Mouse (Mus musculus): ENCODE measurements at regions not wholly inside any gene's neighbourhood (a gene's known extent, or its start where the extent isn't known, plus 50 kb on each side); places are given as distances from the start of the nearest gene placed in this dataset.
A peak's percentile ranks its signal among the peaks of the same experiment; 100 is the strongest.

- no peak for DNase-seq
Observed at GRCm38 (mm10) chr14:68973636-68974101, 320.4 kb downstream of the Synb start.

DNA sequence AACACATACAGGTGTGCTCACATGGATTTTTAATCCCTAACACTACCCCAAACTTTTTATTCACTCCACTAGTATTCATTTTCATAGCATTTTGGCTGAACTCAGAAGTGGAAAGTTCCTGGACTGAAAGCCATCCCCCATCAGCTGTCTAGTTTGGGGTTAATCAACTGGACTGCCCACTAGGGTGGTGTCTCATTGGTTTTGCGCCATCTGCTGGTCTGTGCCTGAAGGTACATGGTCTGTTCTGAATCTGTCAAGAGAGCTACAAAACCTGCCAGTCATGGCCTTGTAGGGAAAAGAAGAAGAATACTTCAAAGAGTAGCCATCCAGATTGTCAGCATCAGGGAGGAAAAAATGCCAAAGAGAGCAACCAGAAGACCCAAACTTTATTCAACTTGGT lies 327.3 kb downstream of the Synb start:
- DNase-seq, result peak; percentile 72

GRCm38 (mm10) chr14:68954577-68955460 lies 339.3 kb downstream of the Synb start:
- DNase-seq, result no peak

DNA sequence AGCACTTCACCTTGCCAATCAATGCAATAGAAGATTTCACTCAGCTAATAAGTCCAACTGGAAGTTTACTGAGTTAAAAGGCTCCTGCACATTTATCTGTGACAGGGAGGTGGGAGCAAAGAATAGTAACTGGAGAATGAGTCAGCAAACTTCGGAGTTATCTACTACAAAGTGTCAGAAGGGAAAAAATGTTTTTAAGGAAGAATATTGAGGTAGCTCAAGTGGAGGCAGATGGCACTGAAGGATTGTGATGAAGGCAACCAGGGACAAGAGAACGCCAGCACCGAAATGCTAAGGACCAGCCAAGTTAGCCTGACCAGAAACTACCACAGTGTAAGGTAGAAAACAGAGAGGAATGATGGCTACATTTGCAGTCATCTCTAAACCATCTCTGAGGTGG lies 348.2 kb downstream of the Synb start:
- no peak for DNase-seq

DNA sequence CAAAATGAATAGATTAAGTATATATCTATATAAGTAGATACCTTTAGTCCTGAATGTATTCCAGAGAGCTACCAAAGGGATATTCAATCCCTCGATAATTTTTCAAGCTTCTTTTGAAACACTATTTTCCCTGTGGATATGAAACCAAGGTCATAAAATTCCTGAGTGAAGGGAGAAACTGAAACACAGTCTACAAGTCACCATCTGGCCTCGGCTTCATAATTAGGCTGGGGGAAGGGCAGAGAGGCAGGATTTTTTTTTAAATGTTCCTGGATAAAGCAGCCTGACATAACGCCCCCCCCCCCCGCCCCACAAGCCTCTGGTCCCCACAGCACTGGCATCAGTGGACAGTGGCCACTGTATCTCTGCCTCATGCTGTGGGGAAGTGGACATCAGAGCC lies 348.7 kb downstream of the Synb start:
- DNase-seq, result no peak

- no peak for DNase-seq
Observed at GRCm38 (mm10) chr14:68941759-68942158, 352.3 kb downstream of the Synb start.

DNA sequence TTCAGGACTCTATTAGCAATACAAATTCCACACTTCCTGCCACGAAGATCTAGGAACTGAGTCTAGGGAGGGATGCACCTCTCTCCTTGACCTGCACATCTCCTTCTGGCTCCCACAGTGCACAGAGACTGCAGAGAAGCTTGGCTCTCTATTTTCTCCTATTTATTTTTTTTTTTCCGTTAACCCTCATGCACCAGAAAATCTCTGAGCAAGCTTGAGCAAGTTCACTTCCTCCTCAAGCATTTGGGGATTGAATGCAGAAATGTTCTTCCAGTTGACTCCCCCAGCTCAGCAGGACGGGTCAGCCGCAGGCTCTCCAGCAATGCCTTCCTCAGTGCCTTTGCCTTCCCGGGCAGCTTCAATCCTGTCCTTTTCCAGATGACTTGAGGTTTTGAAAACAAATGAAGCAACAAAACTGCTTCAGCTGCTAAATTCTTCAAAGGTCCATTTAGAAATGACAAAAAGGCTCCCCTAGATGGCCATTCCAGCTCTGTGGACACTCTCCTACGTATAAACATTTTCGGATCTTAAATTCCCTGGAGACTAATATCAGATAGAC lies 352.9 kb downstream of the Synb start:
- no peak for DNase-seq

- no peak for DNase-seq
Observed at GRCm38 (mm10) chr14:68935303-68935662, 358.8 kb downstream of the Synb start.

GRCm38 (mm10) chr14:68934611-68935302 lies 359.3 kb downstream of the Synb start:
- no peak for DNase-seq

DNA sequence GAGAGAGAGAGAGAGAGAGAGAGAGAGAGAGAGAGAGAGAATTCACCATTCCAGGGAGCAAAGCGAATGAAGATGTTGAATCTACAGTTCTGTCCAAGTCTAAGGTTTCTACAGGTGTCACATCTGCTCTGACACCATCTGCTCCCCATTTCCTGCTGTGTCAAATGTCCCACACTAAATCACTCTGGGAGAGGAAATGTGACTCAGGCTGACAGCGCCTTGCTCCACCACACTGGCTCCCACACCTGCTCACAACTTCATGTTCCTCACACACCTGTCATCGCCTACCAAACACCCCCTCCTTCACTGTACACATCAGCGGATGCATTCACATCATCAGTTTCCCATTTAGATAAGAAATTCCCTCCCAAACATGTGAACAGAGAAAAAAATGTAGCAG lies 366.3 kb downstream of the Synb start:
- no peak for DNase-seq

GRCm38 (mm10) chr14:68923054-68923453 lies 371.0 kb downstream of the Synb start:
- DNase-seq, result no peak

DNA sequence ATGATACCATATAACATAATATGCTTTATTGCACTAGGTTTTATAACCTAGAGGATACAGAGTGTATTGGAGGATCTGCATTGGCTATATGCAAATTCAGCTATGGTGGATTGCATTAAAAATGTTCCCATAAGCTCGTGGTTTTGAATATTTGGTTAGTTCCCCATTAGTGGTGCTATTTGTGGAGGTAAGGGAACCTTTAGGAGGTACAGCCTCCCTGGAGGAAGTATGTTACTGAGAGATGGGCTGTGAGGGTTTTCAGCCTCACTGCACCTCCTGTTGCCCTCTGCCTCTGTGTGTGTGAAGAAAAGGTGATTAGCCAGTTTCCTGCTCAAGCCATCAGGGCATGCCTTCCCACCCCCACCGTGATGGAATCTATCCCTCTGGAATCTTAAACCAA lies 372.1 kb downstream of the Synb start:
- DNase-seq, result no peak

GRCm38 (mm10) chr14:68918526-68919045 lies 375.5 kb downstream of the Synb start:
- DNase-seq, result no peak

DNA sequence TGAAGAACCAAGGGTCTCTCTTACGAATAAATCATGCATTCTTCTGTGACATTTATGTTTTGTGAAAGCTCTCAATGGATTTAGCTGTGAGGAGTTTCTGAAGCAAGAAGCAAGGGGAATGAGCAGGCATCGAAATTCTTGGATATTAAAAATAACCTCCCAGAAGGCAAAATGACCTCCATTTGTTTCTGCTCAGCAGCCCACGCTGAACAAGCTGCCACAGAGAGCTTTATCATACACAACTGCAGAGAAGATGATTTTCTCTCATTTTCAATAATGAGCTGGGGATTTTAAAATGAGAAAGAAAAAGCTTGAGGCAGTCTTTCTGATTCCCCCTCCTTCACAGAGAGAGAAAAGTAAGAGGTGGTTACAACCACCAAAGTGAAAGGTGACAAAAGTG lies 394.2 kb downstream of the Synb start:
- no peak for DNase-seq

- no peak for DNase-seq
Observed at GRCm38 (mm10) chr14:68877171-68877570, 416.9 kb downstream of the Synb start.

GRCm38 (mm10) chr14:68861071-68861470 lies 433.0 kb downstream of the Synb start:
- no peak for DNase-seq

- DNase-seq, result no peak
Observed at GRCm38 (mm10) chr14:68857948-68858347, 436.2 kb downstream of the Synb start.

DNA sequence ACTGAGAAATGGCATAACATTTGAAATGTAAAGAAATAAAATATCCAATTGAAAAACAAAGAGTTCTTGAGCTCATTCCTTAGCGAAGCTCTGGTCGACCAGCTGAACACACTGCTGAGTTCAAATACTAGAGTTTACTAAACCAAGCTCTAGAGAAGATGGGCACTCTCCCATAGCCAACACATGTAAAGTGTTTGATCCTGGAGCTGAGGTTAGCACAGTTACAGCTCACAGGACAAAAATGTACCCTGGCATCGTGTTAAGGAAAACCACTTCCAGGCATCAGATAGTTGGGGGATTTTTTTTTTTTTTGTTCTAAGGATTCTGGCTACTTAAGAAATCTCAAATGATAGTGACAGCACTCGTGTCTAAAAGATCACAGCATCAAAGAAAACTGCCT lies 445.6 kb downstream of the Synb start:
- DNase-seq, result no peak

GRCm38 (mm10) chr14:68847609-68848008 lies 446.5 kb downstream of the Synb start:
- no peak for DNase-seq

DNA sequence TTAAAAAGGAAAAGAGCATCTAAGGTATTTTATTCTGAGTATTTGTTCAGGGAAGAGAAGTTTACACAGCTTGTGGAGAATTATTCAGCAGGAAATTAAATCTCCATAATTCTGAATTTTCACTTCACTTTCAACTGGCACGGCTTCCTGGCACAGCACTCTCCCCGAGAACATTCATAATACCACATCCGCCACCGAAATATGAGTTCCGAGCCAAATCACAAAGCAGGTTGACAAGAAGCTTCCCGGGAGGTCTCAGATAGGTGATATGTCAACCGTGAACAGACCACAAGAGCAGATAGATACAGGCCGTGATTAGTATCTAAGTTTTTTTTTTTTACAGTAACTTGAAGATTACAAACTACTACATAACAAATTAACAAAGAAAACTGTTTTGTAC lies 473.9 kb downstream of the Synb start:
- DNase-seq, result no peak

GRCm38 (mm10) chr14:68808976-68809375 lies 485.1 kb downstream of the Synb start:
- DNase-seq, result no peak

DNA sequence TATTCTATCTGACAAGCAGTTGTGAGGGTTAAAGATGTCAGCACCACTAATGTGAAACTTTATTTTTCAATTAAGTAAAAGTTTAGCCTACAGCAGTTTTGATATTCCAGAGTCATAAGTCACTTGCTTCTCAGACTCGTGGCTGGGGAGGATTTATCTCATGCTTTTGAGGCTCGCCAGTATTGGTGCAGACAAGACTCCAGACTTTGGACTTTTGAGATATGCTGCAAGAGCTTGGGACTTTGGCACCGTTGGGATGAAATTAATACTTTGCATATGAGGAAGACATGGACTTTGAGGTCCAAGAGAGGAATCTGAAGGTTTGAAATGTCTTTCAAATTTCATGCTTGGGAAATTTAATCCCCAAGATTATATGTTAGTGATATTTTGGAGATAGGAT lies 486.2 kb downstream of the Synb start:
- DNase-seq, result no peak

DNA sequence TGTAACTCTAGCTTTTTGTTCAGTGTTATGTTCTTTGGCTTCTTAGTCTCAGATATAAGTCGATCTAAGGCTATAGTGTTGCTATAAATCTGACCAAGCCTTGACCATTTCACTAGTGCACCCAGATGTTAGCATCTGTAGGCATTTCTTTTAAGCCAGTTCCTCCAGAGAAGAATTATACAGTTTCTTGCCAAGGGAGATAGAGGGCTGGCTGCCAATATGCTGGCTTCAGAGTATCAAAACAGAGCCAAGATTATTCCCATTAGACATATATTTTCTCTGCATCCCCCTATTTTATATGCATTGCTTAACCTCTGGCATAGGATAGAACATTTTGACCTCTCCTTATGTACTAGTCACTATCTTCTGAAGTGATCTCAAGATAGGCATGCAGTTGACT lies 487.5 kb downstream of the Synb start:
- no peak for DNase-seq

GRCm38 (mm10) chr14:68784395-68784794 lies 509.7 kb downstream of the Synb start:
- DNase-seq, result no peak
